Mouse (Mus musculus): ENCODE data around the gene Rnf145.

DNA sequence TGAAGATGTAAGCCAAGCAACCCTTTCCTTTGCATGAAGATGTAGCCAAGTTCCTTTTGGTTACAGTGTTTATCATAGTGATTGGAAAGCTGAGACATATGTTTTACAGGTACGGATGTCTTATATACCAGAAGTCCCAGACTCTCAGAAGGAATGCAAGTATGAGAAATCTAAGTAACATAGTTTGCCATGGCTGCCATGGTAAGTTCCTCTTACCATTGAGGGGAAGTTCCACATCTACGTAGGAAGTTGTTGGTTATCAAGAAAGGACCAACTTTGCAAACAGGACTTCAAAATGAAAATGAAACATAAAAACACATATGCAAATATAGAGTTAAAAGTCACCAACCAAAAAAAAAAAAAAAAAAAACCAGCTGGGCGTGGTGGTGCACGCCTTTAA is 40.4 kb upstream of the Rnf145 start:
- no peak for TF ChIP-seq POLR2A (IDR thresholded peaks at IDR 0.05; ENCODE audit: borderline replicate concordance, low read depth, low read length)
- no peak for TF ChIP-seq CTCF (IDR thresholded peaks at IDR 0.05; ENCODE audit: low read depth, low read length)
